Mouse (Mus musculus) neural tube, embryonic 14.5 days (tissue): ENCODE results near the gene Hoxb9. TPM values are rescaled to one million over a fixed set of nuclear protein-coding genes. Genes with fewer than 3 reads are reported as not detected.
A peak's percentile ranks its signal among the peaks of the same experiment; 100 is the strongest.

Experiments
- ATAC-seq: fragments of 200-750 bp; cut with Nextera tagmentation; 2 replicates; pipeline ENCODE4 v1.8.0; 2017; ENCODE audit warnings: low read depth, mild to moderate bottlenecking, moderate TSS enrichment, moderate library complexity
- H3K27ac ChIP-seq: fragments of 300-500 bp; sonication (generic); 2 replicates; pipeline ENCODE4 v1.5.1; 2014; ENCODE audit warnings: low read depth, mild to moderate bottlenecking, control low read depth, low read length, moderate library complexity, mixed read lengths
- H3K27me3 ChIP-seq: fragments of 300-500 bp; sonication (generic); 2 replicates; pipeline ENCODE4 v1.6.1; 2014; ENCODE audit warnings: low read length; ENCODE audit not compliant: control insufficient read depth, insufficient read depth
- H3K36me3 ChIP-seq: fragments of 300-500 bp; sonication (generic); 2 replicates; pipeline ENCODE4 v1.6.1; 2014; ENCODE audit warnings: low read length, mixed read lengths; ENCODE audit not compliant: control insufficient read depth, insufficient read depth
- H3K4me1 ChIP-seq: fragments of 300-500 bp; sonication (generic); 2 replicates; pipeline ENCODE4 v1.6.1; 2014; ENCODE audit warnings: low read length; ENCODE audit not compliant: control insufficient read depth, insufficient read depth
- H3K4me2 ChIP-seq: fragments of 300-500 bp; sonication (generic); 2 replicates; pipeline ENCODE4 v1.6.1; 2014; ENCODE audit warnings: mild to moderate bottlenecking, low read depth, low read length, control low read depth
- H3K4me3 ChIP-seq: fragments of 300-500 bp; sonication (generic); 2 replicates; pipeline ENCODE4 v1.5.1; 2014; ENCODE audit warnings: low read depth, low read length, control low read depth, mixed read lengths
- H3K9ac ChIP-seq: fragments of 300-500 bp; sonication (generic); replicated peaks from 2 replicates; pipeline ENCODE4 v1.6.1; 2014; ENCODE audit warnings: low read depth, mild to moderate bottlenecking, control low read depth, low read length, mixed read lengths
- H3K9me3 ChIP-seq: fragments of 300-500 bp; sonication (generic); 2 replicates; pipeline ENCODE4 v1.6.1; 2016; ENCODE audit warnings: low read length; ENCODE audit not compliant: control insufficient read depth
- WGBS: fragments of 180-500 bp; shearing (Covaris S2); extraction: QIAGEN DNeasy Blood & Tissue Kit; methylation state at CpG from one replicate; pipeline ENCODE4 v1.1.7; 2014; 5-methylcytosine and 5-hydroxymethylcytosine counted together
- polyA plus RNA-seq: library from polyadenylated mRNA; unstranded; fragments of >200 nt; fragmentation: Nextera tagmentation; extraction: Ambion mirVana; gene quantifications from 2 replicates; pipeline ENCODE4 v1.2.1, GENCODE M21; 2014

The Hoxb9 gene
- polyA plus RNA-seq: 106 and 114 TPM in 2 replicates

DNA sequence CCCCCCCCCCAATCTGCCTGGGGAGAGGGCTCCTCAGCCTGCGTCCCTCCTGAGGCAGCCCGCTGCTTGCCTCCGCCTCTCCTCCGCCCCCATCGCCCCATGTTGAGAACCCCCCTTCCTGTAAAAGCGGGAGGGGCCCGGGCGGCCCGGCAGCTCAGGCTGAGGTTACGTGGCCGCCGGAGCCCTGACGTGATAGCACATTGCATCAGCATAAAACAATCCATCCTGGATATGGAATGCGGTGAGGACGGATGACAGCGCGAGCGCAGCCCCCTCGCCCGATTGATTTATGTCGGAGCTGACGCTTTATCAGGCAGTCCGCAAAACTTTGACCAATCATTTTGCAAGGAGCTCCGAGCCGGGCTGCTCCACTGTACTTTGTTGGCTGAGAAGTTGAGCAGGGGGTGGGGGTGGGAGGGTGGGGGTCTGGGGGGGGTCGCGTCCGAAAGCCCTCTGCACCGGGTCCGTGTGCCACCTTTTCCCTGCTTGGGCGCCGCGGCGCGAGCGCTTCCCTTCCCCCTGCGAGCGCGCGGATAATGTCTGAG lies at the start of gene Hoxb9:
Gene Hoxb9, plus strand, starts transcription at position 462 of the 545 bp plus-strand sequence.
- H3K9ac ChIP-seq: peak within 1 kb of the TSS; percentile 100
- ATAC-seq: peak; percentile 70

DNA sequence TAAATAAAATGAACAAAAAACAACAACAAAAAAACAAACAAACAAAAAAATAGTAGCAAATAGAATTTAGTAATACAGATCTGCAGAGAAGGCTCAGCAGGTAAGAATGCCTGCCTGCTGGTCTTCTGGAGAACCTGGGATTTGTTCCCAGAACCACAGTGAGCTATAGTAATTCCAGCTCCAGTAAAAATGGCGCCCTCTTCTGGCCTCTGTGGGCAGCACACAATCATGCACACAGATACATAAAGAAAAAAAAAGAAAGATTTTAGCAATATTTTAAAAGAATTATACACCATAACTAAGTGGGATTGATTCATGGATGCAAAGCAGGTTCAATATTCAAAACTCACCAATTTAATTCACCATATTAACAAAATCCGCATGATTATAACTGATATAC lies 47.4 kb upstream of the Hoxb9 start:
- no peak overlapping the region for H3K4me3 ChIP-seq
- no peaks in the 10 kb centered on the region for H3K36me3 ChIP-seq
- WGBS: 43% methylated on average over 2 of the region's 2 CpGs
- H3K9me3 ChIP-seq: no peaks in the 10 kb centered on the region
- no peak overlapping the region for H3K4me2 ChIP-seq
- no peak for ATAC-seq
- H3K27me3 ChIP-seq: no peaks in the 10 kb centered on the region
- no peak overlapping the region for H3K27ac ChIP-seq
- H3K9ac ChIP-seq: no peak overlapping the region
- H3K4me1 ChIP-seq: no peaks in the 10 kb centered on the region

More for the DNA sequence above, at the start of gene Hoxb9:
- Histone ChIP-seq H3K36me3 (no peaks in the 10 kb centered on the region), H3K27me3 (no peaks in the 10 kb centered on the region), H3K9me3 (no peaks in the 10 kb centered on the region), H3K27ac (peak within 1 kb of the TSS; percentile 100), H3K4me3 (peak within 1 kb of the TSS; percentile 95), H3K4me2 (peak within 1 kb of the TSS; percentile 100), H3K4me1 (peaks cover 49% of the 10 kb centered on the region)
- under 1% methylated on average over 38 of the region's 40 CpGs for WGBS

DNA sequence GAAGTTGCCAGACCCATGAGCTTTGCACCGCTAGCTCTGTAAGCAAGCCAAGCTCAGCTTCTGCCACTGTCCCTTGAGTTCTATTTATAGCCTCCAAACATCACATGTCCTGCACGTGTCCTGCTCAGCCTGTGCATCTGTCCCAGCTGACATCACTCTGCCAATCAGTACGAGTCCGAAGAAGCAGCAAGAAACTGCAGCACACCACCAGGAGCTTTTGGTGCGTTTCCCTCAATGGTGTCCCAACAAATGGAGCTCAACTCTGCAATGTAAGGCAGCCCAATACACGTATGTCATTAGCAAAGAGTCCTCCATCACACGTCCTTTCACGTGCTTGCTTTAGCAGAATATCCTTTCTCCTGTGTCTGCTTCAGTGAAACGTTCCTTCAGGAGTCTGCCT lies 43.6 kb upstream of the Hoxb9 start:
- Histone ChIP-seq H3K4me3 (no peak overlapping the region), H3K27ac (no peak overlapping the region), H3K4me2 (no peak overlapping the region), H3K36me3 (no peaks in the 10 kb centered on the region), H3K4me1 (no peaks in the 10 kb centered on the region), H3K9ac (no peak overlapping the region), H3K27me3 (no peaks in the 10 kb centered on the region), H3K9me3 (no peaks in the 10 kb centered on the region)
- ATAC-seq: no peak
- WGBS: 86% methylated on average over 9 of the region's 9 CpGs

DNA sequence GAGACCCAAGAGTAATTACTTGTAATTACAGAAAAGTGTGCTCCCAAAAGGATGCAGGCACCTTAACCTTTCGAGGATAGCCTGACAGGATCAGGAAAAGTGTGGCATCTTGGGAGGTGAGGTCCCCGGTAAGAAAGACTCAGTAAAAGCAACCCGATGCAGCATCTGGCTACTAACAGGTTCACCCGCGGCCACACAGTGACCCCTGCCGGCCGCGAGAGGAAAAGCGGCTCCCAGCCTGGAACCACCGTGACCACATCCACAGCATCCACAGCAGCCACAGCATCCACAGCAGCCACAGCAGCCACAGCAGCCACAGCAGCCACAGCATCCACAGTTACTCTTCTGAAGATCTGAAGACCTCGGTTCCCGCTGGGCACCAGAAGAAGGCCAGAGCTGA lies 36.4 kb upstream of the Hoxb9 start:
- ATAC-seq: no peak
- WGBS: 2% methylated on average over 12 of the region's 12 CpGs
- no peak overlapping the region for H3K9ac ChIP-seq
- H3K4me2 ChIP-seq: no peak overlapping the region
- H3K4me3 ChIP-seq: no peak overlapping the region
- H3K9me3 ChIP-seq: no peaks in the 10 kb centered on the region
- H3K27ac ChIP-seq: no peak overlapping the region
- no peaks in the 10 kb centered on the region for H3K4me1 ChIP-seq
- no peaks in the 10 kb centered on the region for H3K27me3 ChIP-seq
- H3K36me3 ChIP-seq: no peaks in the 10 kb centered on the region

DNA sequence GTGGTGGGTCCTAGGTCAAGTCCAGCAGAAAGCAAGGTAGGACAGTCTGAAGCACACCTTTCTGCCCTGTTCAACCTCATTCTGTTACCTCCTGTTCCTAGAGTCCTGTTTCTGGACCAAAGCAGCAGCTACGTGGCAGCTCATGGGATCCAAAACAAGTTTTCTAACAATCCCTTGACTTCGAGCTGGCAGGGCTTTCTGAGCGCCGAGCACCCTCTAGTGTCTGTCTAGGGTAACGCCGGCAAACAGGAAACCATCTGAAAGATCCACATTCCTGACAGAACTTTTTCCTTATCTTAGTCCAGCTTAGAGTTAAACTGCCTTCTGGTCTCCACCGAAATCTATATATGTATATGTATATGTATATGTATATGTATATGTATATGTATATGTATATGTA lies 31.0 kb upstream of the Hoxb9 start:
- no peaks in the 10 kb centered on the region for H3K27me3 ChIP-seq
- H3K4me1 ChIP-seq: no peaks in the 10 kb centered on the region
- H3K36me3 ChIP-seq: no peaks in the 10 kb centered on the region
- no peak overlapping the region for H3K9ac ChIP-seq
- ATAC-seq: no peak
- no peak overlapping the region for H3K4me3 ChIP-seq
- no peaks in the 10 kb centered on the region for H3K9me3 ChIP-seq
- H3K27ac ChIP-seq: no peak overlapping the region
- WGBS: 3% methylated on average over 7 of the region's 7 CpGs
- H3K4me2 ChIP-seq: no peak overlapping the region

DNA sequence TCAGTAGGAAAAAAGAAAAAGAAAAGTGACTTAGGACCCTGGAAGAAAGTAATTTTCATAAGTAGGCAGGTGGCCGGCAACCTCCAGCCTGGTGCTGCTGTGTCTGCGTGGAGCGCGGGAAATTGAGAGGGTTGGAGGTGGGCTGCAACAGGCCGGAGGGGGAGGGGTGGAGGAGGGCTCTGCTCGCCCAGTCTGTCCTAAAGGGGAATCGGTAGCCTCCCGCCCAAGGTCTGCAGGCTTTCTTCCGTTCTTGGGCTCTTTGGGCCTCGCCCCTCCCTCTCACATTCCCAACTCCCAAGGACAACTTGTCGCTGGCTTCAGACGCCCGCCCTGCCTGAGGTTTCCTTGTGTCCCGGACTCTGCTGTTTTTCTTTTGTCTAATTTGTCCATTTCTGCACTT lies 20.4 kb upstream of the Hoxb9 start:
- H3K27ac ChIP-seq: no peak overlapping the region

DNA sequence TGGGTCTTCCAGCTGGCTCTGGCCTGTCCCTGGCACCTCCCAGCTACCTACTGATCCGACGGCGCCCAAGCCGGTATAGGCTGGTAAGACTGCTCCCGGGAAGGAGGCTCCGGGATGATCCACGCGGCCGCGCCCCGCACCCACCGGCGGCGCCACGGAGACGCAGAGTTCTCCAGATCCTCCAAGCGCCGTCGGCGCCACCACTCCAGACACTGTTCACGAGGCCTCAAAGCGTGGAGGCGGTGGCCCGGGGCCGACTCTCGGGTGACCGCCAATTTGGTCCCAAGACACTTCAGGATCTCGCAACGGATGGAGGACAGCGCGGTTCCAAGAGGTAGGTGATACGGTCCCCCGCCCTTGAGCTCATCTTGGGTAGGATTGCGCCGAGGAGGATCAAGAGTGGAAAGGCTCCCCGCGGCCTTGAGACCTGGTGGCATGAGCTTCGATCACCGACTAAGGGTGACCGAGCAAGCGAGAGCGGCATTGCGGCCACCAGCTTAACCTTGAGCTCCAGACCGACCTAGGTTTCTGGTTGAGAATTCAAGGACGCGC lies 19.7 kb upstream of the Hoxb9 start:
- Histone ChIP-seq H3K27me3 (no peaks in the 10 kb centered on the region), H3K36me3 (no peaks in the 10 kb centered on the region), H3K9me3 (no peaks in the 10 kb centered on the region), H3K4me2 (peak overlapping the region; percentile 56), H3K27ac (peak overlapping the region; percentile 83), H3K9ac (peak overlapping the region; percentile 75), H3K4me1 (peaks cover 17% of the 10 kb centered on the region), H3K4me3 (peak overlapping the region; percentile 45)
- ATAC-seq: peak; percentile 68
- WGBS: under 1% methylated on average over 46 of the region's 46 CpGs

More for the DNA sequence above, 20.4 kb upstream of the Hoxb9 start:
- Histone ChIP-seq H3K27me3 (no peaks in the 10 kb centered on the region), H3K4me3 (peak overlapping the region; percentile 45), H3K4me1 (peaks cover 16% of the 10 kb centered on the region), H3K9me3 (no peaks in the 10 kb centered on the region), H3K36me3 (no peaks in the 10 kb centered on the region), H3K4me2 (peak overlapping the region; percentile 56), H3K9ac (peak overlapping the region; percentile 75; the same call in 1 of the 2 replicates)
- WGBS: 0% methylated on average over 14 of the region's 14 CpGs
- ATAC-seq: peak; percentile 48

DNA sequence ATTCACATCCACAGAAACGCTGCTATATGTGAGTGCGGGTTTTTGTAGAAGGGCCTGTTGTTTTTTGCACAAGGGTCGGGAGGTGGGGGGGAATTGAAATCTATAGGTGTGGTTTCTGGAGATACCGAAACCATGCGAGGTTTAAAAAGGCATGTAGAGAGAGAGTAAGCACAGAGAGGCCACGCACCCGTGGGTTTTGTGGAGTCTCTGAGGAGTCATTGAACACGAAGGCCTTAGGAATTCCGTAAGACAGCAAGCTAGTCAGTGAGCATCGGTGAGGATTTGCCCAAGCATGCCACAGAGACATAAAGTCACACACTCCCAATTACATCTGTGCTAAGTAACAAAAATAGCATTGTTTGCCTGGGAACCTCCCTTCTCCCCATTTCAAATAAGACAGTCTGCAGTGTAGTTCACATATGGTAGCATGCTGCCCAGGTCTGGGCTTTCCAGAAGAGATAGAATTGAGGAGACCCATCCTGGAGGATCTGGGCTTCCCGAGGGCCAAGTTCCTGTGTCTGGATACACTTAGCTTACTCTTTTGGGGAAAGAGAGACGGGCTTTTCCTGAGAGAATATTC lies 18.6 kb upstream of the Hoxb9 start:
- no peaks in the 10 kb centered on the region for H3K9me3 ChIP-seq
- peak overlapping the region; percentile 83 for H3K27ac ChIP-seq
- no peak for ATAC-seq
- H3K4me1 ChIP-seq: peaks cover 17% of the 10 kb centered on the region
- H3K4me2 ChIP-seq: peak overlapping the region; percentile 56
- 3% methylated on average over 12 of the region's 12 CpGs for WGBS
- 0 out of 2 replicates have a peak, but pooled peaks cover 1% of the 10 kb centered on the region for H3K27me3 ChIP-seq
- peak overlapping the region; percentile 45 for H3K4me3 ChIP-seq
- no peaks in the 10 kb centered on the region for H3K36me3 ChIP-seq
- peak overlapping the region; percentile 75 for H3K9ac ChIP-seq

DNA sequence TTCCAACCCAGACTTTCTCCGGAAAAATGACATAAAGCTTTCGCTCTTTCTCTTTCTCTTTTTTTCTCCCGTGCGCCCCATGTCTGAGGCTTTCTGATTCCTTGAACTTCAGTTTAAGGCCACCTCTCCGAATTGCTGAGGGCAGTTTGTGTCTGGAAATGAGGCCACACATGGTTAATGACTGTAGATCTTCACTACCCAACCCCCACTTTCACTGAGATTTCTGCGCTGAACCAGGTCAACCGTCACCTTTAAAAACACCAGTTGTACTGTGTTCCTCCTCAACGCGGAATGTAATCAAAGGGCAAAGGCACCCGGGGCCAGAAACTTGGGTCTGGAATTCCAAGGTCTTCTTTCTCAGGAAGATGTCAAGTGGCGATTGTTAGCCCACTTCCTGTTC lies 17.0 kb upstream of the Hoxb9 start:
- no peak for ATAC-seq

More for the DNA sequence above, 17.0 kb upstream of the Hoxb9 start:
- Histone ChIP-seq H3K4me3 (peak overlapping the region; percentile 45), H3K9ac (no peak overlapping the region; the same call in 1 of the 2 replicates), H3K4me2 (peak overlapping the region; percentile 56), H3K36me3 (no peaks in the 10 kb centered on the region), H3K4me1 (peaks cover 17% of the 10 kb centered on the region), H3K27me3 (0 out of 2 replicates have a peak, but pooled peaks cover 2% of the 10 kb centered on the region), H3K27ac (no peak overlapping the region), H3K9me3 (no peaks in the 10 kb centered on the region)
- 3% methylated on average over 11 of the region's 11 CpGs for WGBS
